Mouse (Mus musculus) natural killer cell, adult 2 months (primary cell): ENCODE measurements around the gene B3gnt7.
A peak's percentile ranks its signal among the peaks of the same experiment; 100 is the strongest.

ENCODE experiments used
- DNase-seq, 2 experiments: peaks; one replicate each; pipeline ENCODE4 v3.0.0; 2022; ENCODE audit warnings: low spot score in 2 of 2

The B3gnt7 gene

DNA sequence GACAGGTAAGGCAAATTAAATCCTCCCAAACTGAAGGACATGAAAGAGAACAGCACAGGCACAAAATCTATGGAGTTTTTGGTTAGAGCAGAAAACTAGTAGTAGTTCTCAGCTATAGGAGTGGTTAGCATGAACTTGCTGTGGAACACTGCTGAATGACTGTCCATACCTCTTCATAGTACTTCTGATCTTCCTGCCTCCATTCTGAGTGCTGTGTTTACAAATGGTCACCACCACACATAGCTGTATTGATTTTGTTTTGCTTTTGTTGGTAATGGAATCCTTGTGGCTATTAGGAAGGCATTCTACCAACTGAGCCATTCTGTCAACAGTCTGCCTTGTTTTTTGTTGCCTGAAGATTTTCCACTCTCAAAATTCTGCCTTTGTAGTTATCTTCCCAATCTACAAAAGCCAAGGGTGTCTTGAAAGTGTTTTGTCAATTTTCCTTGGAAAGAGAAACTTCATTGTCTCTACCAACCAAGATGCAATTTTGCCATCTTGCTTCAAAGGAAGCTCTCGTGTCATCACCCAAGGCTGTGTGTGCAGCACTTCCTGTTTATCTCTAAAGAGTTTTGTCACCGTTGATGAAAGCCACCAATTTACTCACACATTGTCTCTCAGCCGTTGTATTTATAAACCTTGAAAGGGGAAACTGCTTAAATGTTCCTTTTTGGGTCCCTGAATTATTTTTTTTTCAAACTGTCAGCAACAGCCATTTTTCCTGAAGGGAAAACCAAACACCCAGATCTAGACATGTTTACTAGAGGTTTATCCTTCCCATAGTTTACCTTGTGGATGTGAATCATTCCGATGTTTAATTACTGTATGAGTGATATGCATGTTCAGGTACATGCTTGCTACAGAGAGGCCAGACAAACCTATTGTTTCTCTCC is 41.6 kb downstream of the B3gnt7 start:
- DNase-seq: peak; percentile 57 to 63

DNA sequence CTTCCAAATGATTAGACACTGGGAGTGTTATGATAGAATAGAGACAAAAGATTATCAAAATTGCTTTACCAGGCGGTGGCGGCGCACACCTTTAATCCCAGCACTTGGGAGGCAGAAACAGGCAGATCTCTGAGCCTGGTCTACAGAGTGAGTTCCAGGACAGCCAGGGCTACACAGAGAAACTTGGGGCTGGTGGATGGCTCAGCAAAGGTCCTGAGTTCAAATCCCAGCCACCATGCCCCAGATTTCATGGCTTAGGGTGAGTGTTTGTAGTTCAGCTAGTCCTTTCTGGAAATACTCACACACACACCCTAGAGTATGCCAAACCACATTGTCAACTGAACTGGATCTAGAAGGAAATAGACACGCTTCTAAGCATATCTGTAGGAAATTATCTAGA is 42.4 kb downstream of the B3gnt7 start:
- no peak for DNase-seq

DNA sequence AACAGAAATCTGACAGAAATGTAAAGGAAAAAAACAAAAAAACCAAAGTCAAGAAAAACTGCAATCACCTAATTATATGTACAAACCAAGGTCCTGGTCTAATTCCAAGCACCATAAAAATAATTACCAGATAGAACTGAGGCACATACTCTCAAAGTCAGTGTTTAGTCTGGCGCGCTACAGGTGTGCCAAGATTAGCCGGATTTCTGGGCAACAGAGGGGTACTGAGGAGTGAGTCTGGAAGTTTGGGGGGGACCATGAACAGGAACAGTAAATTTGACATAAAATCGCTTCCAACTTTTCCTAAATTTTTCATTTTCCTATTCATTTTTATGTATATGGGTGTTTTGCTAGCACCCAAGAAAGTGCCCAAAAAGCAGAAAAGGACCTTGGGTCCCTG is 43.3 kb downstream of the B3gnt7 start:
- DNase-seq: no peak

- DNase-seq: no peak
Measured at GRCm38 (mm10) chr1:86346851-86347715, 44.5 kb downstream of the B3gnt7 start.

DNA sequence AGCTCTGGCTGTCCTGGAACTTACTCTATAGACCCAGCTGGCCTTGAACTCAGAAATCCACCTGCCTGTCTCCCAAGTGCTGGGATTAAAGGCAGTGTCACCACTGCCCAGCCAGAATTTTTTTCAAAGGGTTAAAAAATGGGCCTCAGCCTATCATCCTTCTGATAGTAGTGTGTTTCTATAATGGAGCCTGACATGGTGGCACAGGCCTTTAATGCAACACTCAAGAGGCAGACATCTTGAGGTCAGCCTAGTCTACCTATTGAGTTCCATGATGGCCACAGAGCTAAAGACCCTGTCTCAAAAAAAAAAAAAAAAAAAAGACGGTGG is 45.0 kb downstream of the B3gnt7 start:
- DNase-seq: no peak

- no peak for DNase-seq
Measured at GRCm38 (mm10) chr1:86348083-86348482, 45.5 kb downstream of the B3gnt7 start.

GRCm38 (mm10) chr1:86348801-86349200 is 46.2 kb downstream of the B3gnt7 start:
- no peak for DNase-seq

GRCm38 (mm10) chr1:86349201-86349600 is 46.6 kb downstream of the B3gnt7 start:
- DNase-seq: no peak

DNA sequence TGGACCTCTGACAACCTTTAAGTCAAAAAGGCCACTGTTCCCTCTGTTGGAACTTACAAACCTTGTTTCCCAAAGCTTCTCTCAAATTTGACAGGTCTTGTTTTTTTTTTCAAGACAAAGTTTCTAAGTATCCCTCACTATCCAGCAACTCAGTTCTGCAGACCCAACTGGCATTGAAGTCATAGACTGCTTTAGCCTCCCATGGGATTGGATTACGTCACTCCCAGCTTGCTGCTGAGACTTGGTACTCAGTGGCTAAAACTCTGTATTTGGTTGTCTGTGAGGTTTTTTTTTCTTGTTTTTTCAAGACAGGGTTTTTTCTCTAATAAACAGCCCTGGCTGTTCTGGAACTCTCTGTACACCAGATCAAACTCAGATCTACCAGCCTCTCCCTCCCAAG is 47.1 kb downstream of the B3gnt7 start:
- DNase-seq: no peak

GRCm38 (mm10) chr1:86350576-86350975 is 47.9 kb downstream of the B3gnt7 start:
- no peak for DNase-seq

DNA sequence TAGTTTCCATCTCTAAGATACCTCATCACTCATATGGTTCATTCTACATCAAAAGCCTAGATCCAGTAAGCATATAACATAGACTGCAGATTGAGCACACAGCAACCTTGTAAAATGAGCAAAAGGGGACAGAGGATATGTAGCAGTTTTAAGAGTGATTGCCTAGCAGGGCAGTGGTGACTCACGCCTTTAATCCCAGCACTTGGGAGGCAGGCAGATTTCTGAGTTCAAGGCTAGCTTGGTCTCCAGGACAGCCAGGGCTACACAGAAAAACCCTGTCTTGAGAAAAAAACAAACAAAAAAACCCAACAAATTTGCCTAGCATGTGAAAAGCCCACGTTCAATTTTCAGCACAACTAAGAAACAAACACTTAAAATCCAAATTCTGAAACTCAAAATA is 51.6 kb downstream of the B3gnt7 start:
- no peak for DNase-seq
